Mouse (Mus musculus) bone marrow, adult 2 months (tissue): ENCODE measurements at regions not wholly inside any gene's neighbourhood (a gene's known extent, or its start where the extent isn't known, plus 50 kb on each side); places are given as distances from the start of the nearest gene placed in this dataset.

Experiments
- CTCF ChIP-seq: fragments of 200-500 bp; IDR thresholded peaks from 2 replicates; pipeline ENCODE4 v1.5.1; 2011; ENCODE audit warnings: low read length, control low read depth; ENCODE audit not compliant: control insufficient read depth, insufficient read depth
- POLR2A ChIP-seq: fragments of 200-500 bp; IDR thresholded peaks from 2 replicates; pipeline ENCODE4 v1.6.1; 2011; ENCODE audit warnings: low read depth, mild to moderate bottlenecking, control low read depth, low read length, borderline replicate concordance; ENCODE audit not compliant: control insufficient read depth

GRCm38 (mm10) chr5:141080896-141081295, 80.5 kb upstream of the Card11 start:
- TF ChIP-seq CTCF (no peak), POLR2A (no peak)
